Mouse (Mus musculus): ENCODE measurements at regions not wholly inside any gene's neighbourhood (a gene's known extent, or its start where the extent isn't known, plus 50 kb on each side); places are given as distances from the start of the nearest gene placed in this dataset.
A peak's percentile ranks its signal among the peaks of the same experiment; 100 is the strongest.

DNA sequence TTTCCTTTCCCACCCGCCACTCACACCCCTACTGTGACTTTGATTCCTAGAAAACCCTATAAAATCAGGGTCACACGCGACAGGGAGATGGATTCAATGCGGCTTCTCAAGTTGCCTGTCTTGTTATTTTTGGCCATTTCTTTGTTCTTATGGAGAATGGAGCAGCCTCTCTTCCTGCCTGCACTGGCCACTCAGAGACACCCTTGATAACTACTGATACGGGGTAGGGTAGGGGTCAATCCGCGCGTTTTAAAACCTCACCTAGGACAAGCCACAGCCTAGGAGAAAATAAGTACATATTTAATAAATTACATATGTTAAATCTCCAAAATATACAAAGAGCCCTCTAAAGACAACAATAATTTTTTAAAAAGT is 309.2 kb downstream of the Matn1 start:
- H3K4me2 ChIP-seq (replicated peaks), result peak overlapping the region; percentile 49
- 7% methylated on average over 8 of the region's 8 CpGs for WGBS
- H3K27me3 ChIP-seq, result peaks cover 17% of the 10 kb centered on the region; the same call in 1 of the 2 replicates
- no peak overlapping the region for H3K27ac ChIP-seq
- no peaks in the 10 kb centered on the region for H3K9me3 ChIP-seq
- H3K36me3 ChIP-seq, result no peaks in the 10 kb centered on the region
- H3K9ac ChIP-seq, result no peak overlapping the region
- 0 out of 2 replicates have a peak, but pooled peaks cover 4% of the 10 kb centered on the region for H3K4me1 ChIP-seq
- ATAC-seq (ENCODE audit: insufficient number of reproducible peaks, insufficient read depth, low FRiP score, low TSS enrichment), result no peak
- 0 out of 2 replicates have a peak overlapping the region, but pooled peaks have one; percentile 15 for H3K4me3 ChIP-seq

GRCm38 (mm10) chr4:131254243-131254642 is 310.1 kb downstream of the Matn1 start:
- 0 out of 2 replicates have a peak, but pooled peaks cover 4% of the 10 kb centered on the region for H3K4me1 ChIP-seq
- H3K27me3 ChIP-seq, result peaks cover 17% of the 10 kb centered on the region; the same call in 1 of the 2 replicates
- no peaks in the 10 kb centered on the region for H3K9me3 ChIP-seq
- no peak overlapping the region for H3K4me2 ChIP-seq (replicated peaks)
- no peak overlapping the region for H3K9ac ChIP-seq
- 54% methylated on average over 7 of the region's 7 CpGs for WGBS
- ATAC-seq (ENCODE audit: insufficient number of reproducible peaks, insufficient read depth, low FRiP score, low TSS enrichment), result no peak
- no peak overlapping the region for H3K4me3 ChIP-seq
- no peak overlapping the region for H3K27ac ChIP-seq
- H3K36me3 ChIP-seq, result no peaks in the 10 kb centered on the region

- no peak overlapping the region for H3K4me3 ChIP-seq
- no peak overlapping the region for H3K4me2 ChIP-seq (replicated peaks)
- 0 out of 2 replicates have a peak, but pooled peaks cover 4% of the 10 kb centered on the region for H3K4me1 ChIP-seq
- peaks cover 17% of the 10 kb centered on the region; the same call in 1 of the 2 replicates for H3K27me3 ChIP-seq
- no peaks in the 10 kb centered on the region for H3K9me3 ChIP-seq
- H3K9ac ChIP-seq, result no peak overlapping the region
- no peak for ATAC-seq (ENCODE audit: insufficient number of reproducible peaks, insufficient read depth, low FRiP score, low TSS enrichment)
- H3K36me3 ChIP-seq, result no peaks in the 10 kb centered on the region
- H3K27ac ChIP-seq, result no peak overlapping the region
- 38% methylated on average over 6 of the region's 6 CpGs for WGBS
Observed at GRCm38 (mm10) chr4:131254691-131255090, 310.5 kb downstream of the Matn1 start.

DNA sequence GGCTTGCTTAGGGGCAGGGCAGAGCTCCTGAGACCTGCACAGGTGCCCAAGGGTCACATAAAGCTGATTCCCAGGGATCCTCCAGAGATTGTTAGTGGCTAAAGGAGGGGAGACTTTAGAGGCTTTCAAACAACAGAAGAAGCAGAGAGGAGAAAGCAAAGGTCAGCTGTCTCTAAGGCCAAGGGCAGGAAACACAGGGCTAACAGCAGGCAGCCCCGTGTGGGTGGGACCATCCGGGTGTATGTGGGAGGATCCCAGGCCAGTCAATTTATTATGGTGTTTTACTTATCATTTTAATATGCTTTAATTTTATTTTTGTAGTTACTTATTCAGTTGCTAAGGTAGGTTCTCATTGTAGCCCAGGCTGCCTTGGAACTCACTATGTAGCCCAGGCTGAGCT is 317.1 kb downstream of the Matn1 start:
- H3K4me3 ChIP-seq, result no peak overlapping the region
- H3K4me2 ChIP-seq (replicated peaks), result no peak overlapping the region
- H3K4me1 ChIP-seq, result no peaks in the 10 kb centered on the region
- ATAC-seq (ENCODE audit: insufficient number of reproducible peaks, insufficient read depth, low FRiP score, low TSS enrichment), result no peak
- H3K9ac ChIP-seq, result no peak overlapping the region
- H3K27ac ChIP-seq, result no peak overlapping the region
- no peaks in the 10 kb centered on the region for H3K9me3 ChIP-seq
- H3K36me3 ChIP-seq, result no peaks in the 10 kb centered on the region
- H3K27me3 ChIP-seq, result peaks cover 9% of the 10 kb centered on the region; the same call in 1 of the 2 replicates
- 76% methylated on average over 2 of the region's 2 CpGs for WGBS

DNA sequence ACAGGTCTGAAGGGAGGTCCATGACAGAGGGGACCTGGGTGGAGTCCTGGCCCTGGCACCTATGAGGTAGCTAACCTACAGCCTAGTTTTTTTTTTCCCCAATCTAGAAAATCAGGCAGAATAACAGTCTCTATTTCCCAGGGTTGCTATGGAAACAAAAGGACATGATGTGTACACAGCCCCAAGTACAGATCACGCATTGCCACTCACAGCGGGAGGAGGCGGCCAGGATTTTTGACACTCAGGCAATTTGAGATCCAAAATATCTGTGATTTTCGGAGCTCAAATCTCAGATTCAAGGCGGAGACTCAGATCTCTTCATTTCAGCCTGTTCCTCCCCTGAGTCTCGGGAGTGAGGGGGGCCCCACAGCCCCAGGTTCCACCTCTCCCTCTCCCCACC is 318.7 kb downstream of the Matn1 start:
- ATAC-seq (ENCODE audit: insufficient number of reproducible peaks, insufficient read depth, low FRiP score, low TSS enrichment), result no peak
- peaks cover 9% of the 10 kb centered on the region; the same call in 1 of the 2 replicates for H3K4me1 ChIP-seq
- H3K4me3 ChIP-seq, result no peak overlapping the region
- H3K9ac ChIP-seq, result no peak overlapping the region
- no peak overlapping the region for H3K4me2 ChIP-seq (replicated peaks)
- peaks cover 17% of the 10 kb centered on the region; the same call in 1 of the 2 replicates for H3K27me3 ChIP-seq
- H3K9me3 ChIP-seq, result no peaks in the 10 kb centered on the region
- H3K36me3 ChIP-seq, result no peaks in the 10 kb centered on the region
- H3K27ac ChIP-seq, result no peak overlapping the region
- 65% methylated on average over 6 of the region's 6 CpGs for WGBS

DNA sequence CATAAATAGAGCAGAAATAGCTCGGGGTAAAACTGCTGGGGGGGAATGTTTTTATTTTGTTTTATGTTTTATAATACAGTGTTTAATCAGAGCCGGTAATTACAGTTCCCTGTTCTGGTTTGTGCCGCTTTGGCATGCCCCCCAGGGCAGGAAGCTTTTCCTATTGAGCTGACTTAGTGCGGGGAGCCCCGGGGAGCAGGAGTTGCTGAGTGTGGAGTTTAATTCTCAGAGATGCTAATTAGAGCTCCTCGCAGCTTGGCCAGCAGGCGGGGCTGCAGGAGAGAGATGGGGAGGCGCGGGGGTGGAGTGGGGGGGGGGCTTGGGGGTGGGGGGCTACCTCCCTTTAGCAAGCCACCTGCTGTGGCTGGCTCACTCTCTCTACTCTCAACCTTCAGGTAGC is 322.6 kb downstream of the Matn1 start:
- Histone ChIP-seq H3K27ac (no peak overlapping the region), H3K9ac (no peak overlapping the region), H3K36me3 (no peaks in the 10 kb centered on the region), H3K4me2 (replicated peaks) (no peak overlapping the region), H3K4me1 (peaks cover 9% of the 10 kb centered on the region; the same call in 1 of the 2 replicates), H3K4me3 (no peak overlapping the region), H3K27me3 (peaks cover 23% of the 10 kb centered on the region; the same call in 1 of the 2 replicates), H3K9me3 (no peaks in the 10 kb centered on the region)
- 6% methylated on average over 9 of the region's 9 CpGs for WGBS
- ATAC-seq (ENCODE audit: insufficient number of reproducible peaks, insufficient read depth, low FRiP score, low TSS enrichment), result no peak

DNA sequence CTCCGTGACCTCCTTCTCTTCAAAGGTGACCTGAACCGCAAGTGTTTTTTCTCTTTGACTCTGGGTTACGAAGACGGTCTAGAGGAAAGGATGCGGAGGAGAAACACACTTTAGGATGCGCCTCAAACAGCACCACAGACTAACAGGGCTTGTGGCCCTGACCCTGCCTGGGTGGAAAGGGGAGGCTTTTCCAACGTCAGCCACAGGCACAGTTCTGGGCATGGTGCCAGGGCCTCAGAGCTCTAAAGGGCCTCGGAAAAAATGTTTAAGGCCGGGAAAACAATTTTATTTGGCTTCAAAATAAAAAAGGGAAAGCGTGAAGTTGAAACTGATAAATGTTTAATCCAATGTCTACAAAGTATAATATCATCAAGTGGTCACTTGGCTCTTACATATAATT is 323.6 kb downstream of the Matn1 start:
- Histone ChIP-seq H3K4me2 (replicated peaks) (no peak overlapping the region), H3K36me3 (no peaks in the 10 kb centered on the region), H3K9me3 (no peaks in the 10 kb centered on the region), H3K4me1 (peaks cover 9% of the 10 kb centered on the region; the same call in 1 of the 2 replicates), H3K9ac (no peak overlapping the region), H3K27ac (no peak overlapping the region), H3K27me3 (peaks cover 23% of the 10 kb centered on the region; the same call in 1 of the 2 replicates), H3K4me3 (no peak overlapping the region)
- 51% methylated on average over 10 of the region's 10 CpGs for WGBS
- ATAC-seq (ENCODE audit: insufficient number of reproducible peaks, insufficient read depth, low FRiP score, low TSS enrichment), result no peak

GRCm38 (mm10) chr4:131270192-131270591 is 326.0 kb downstream of the Matn1 start:
- no peak overlapping the region for H3K4me3 ChIP-seq
- WGBS, result 21% methylated on average over 7 of the region's 7 CpGs
- H3K9me3 ChIP-seq, result no peaks in the 10 kb centered on the region
- no peak overlapping the region for H3K27ac ChIP-seq
- H3K9ac ChIP-seq, result no peak overlapping the region
- no peaks in the 10 kb centered on the region for H3K36me3 ChIP-seq
- H3K4me1 ChIP-seq, result peaks cover 9% of the 10 kb centered on the region; the same call in 1 of the 2 replicates
- ATAC-seq (ENCODE audit: insufficient number of reproducible peaks, insufficient read depth, low FRiP score, low TSS enrichment), result peak; percentile 65
- peaks cover 19% of the 10 kb centered on the region; the same call in 1 of the 2 replicates for H3K27me3 ChIP-seq
- no peak overlapping the region for H3K4me2 ChIP-seq (replicated peaks)

DNA sequence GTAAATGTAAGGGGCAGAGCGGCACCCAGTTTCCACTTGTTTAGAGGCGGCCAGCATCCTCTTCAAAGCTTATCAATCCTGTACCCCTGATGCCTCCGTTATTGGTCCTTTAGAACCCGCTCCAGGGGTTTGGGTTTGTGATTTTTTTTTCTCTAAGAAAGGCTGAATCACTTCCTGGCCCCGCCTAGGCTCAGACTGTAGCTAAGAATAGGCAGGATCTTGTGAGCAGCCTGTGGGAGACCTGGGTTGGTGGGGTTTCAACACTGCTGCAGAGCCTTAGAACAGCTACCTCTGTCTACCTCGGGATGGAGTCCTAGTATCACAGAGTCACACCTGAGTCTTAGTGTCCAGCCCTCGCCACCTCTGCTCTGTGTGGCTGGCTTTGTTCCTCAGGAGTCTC is 327.9 kb downstream of the Matn1 start:
- Histone ChIP-seq H3K9me3 (no peaks in the 10 kb centered on the region), H3K9ac (no peak overlapping the region), H3K4me3 (no peak overlapping the region), H3K27ac (no peak overlapping the region), H3K4me2 (replicated peaks) (no peak overlapping the region), H3K27me3 (peaks cover 13% of the 10 kb centered on the region; the same call in 1 of the 2 replicates), H3K4me1 (peaks cover 5% of the 10 kb centered on the region; the same call in 1 of the 2 replicates), H3K36me3 (no peaks in the 10 kb centered on the region)
- ATAC-seq (ENCODE audit: insufficient number of reproducible peaks, insufficient read depth, low FRiP score, low TSS enrichment), result no peak
- 69% methylated on average over 7 of the region's 7 CpGs for WGBS

- H3K27me3 ChIP-seq, result no peaks in the 10 kb centered on the region
- H3K4me1 ChIP-seq, result peaks cover 21% of the 10 kb centered on the region
- no peak overlapping the region for H3K9ac ChIP-seq
- H3K36me3 ChIP-seq, result no peaks in the 10 kb centered on the region
- H3K27ac ChIP-seq, result peak overlapping the region; percentile 72
- H3K4me3 ChIP-seq, result no peak overlapping the region
- no peak; the same call in 1 of the 2 replicates for ATAC-seq (ENCODE audit: insufficient number of reproducible peaks, insufficient read depth, low FRiP score, low TSS enrichment)
- 37% methylated on average over 2 of the region's 2 CpGs for WGBS
- no peak overlapping the region for H3K4me2 ChIP-seq (replicated peaks)
- no peaks in the 10 kb centered on the region for H3K9me3 ChIP-seq
Observed at GRCm38 (mm10) chr4:131293560-131293959, 349.4 kb downstream of the Matn1 start.

GRCm38 (mm10) chr4:131298011-131298674 is 354.0 kb downstream of the Matn1 start:
- Histone ChIP-seq H3K4me1 (peaks cover 12% of the 10 kb centered on the region), H3K27ac (no peak overlapping the region), H3K36me3 (no peaks in the 10 kb centered on the region), H3K4me2 (replicated peaks) (no peak overlapping the region), H3K9me3 (no peaks in the 10 kb centered on the region), H3K9ac (no peak overlapping the region), H3K27me3 (no peaks in the 10 kb centered on the region), H3K4me3 (no peak overlapping the region)
- ATAC-seq (ENCODE audit: insufficient number of reproducible peaks, insufficient read depth, low FRiP score, low TSS enrichment), result no peak
- 71% methylated on average over 14 of the region's 14 CpGs for WGBS

DNA sequence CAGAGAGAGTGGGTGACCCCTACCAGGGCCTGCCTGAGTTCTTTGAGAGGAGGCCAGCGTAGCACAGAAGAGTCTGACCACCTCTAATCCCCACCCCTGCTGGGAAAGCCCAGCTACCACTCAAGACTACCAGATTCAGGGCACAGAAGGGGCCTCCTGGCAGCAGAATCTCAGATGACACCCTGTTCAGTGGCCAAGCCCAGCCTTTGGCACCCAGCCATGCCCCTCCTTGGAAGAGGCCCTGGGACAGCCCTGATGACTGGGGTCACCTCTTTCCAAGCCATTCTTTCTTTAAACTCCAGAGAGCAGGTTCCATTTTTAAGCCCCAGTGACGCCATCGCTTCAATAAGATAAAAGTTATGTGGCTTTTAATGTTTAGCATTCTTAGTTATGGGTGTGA is 359.8 kb downstream of the Matn1 start:
- Histone ChIP-seq H3K27me3 (no peaks in the 10 kb centered on the region), H3K4me3 (no peak overlapping the region), H3K27ac (no peak overlapping the region), H3K9ac (no peak overlapping the region), H3K4me1 (peaks cover 7% of the 10 kb centered on the region; the same call in 1 of the 2 replicates), H3K36me3 (no peaks in the 10 kb centered on the region), H3K9me3 (no peaks in the 10 kb centered on the region), H3K4me2 (replicated peaks) (no peak overlapping the region)
- no peak for ATAC-seq (ENCODE audit: insufficient number of reproducible peaks, insufficient read depth, low FRiP score, low TSS enrichment)
- 87% methylated on average over 3 of the region's 3 CpGs for WGBS
